Mouse (Mus musculus) c-Kit-positive CD71-positive TER-119-positive erythroid progenitor cells, embryonic 14.5 days (primary cell): Measurements from ENCODE around the gene Rps6ka5.

ENCODE experiments used
- DNase-seq: peaks from one replicate; pipeline ENCODE4 v3.0.0-alpha.2; 2013; ENCODE audit warnings: low spot score

Rps6ka5 gene

DNA sequence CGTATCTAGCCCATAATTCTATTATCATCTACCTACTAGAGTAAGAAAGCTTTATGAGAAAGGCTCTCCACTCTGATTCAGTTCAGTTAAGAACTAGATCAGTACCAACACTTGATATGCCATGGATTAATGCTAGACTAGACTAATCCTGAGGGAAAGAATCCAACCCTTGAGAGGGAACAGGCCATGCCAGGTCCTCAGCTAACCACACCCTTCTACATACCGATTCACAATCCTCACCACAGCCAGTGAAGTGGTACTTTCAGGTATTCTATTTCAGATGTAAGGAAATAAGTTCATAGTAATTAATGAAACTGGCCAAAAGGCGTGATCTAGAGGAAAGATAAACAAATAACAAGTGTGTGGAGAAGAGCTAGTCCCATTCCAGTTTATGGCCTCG lies 70.8 kb downstream of the Rps6ka5 start:
- no peak for DNase-seq

DNA sequence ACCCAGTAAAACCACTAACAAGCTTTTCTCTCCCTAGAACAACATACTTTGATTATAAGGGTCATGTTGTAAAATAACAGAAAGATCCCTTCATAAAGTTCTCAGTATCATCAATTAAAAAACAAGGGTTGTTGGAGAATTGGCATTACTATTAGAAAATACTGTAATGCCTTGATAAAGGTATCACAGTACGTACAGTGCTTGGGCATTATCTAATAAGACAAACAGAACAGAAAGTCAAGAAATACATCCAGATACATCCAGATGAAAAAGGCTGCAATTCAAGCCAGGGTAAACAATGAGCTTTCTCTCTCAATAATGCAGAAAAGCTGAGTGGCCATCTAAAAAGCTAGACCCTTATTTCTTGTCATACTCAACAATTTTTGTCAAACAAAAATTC lies 84.8 kb downstream of the Rps6ka5 start:
- no peak for DNase-seq

DNA sequence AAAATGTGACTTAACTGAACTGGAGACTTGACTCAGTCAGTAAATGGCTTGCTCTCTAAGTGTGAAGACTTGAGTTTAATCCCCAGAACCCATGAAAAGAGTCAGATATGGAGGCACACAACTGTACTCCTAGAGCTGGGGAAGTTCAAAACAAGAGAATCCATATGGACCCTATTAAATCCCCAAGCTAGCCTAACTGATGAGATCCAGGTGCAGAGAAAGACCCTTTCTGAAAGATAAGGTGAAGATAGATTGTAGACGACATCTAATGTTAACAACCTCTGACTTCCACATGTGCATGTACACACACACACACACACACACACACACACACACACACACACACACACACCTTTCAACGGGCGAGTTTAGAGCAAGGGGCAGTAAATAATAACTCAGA lies 86.1 kb downstream of the Rps6ka5 start:
- DNase-seq, result no peak

DNA sequence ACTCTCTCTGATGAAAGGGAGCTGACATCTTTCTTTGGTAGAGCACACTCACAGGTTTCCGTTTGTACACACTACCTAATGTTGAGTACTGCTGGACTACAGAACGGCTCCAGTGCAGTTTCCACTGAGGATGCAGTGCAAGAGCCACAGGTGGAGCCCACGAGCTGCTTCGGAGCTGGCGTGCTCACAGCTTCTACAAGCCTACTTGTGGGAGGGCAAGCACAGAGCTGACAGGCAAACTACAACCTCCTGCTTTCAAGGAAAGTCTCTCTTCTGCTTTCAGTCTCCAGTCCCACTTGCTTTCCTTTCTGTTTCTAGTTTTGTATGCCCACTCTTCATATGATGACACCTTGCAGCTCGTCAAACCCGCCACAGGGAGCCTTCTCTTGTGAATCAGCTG lies 87.1 kb downstream of the Rps6ka5 start:
- DNase-seq, result no peak

DNA sequence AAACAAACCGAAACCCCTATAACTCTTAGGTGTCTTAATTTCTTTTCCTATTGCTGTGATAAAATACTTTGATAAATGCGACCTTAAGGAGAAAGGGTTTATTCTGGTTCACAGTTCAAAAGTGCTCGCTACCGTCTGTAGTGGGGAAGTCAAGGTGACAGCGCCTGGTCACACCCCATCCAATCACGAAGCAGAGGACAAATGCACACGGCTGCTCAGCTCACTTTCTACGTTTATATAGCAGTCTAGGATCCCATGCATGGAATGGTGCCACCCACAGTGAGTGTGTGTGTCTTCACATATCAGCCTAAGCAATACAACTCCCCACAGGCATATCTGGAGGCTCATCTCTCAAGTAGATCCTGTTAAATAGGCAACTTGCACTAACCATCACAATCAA lies 88.9 kb downstream of the Rps6ka5 start:
- no peak for DNase-seq

DNA sequence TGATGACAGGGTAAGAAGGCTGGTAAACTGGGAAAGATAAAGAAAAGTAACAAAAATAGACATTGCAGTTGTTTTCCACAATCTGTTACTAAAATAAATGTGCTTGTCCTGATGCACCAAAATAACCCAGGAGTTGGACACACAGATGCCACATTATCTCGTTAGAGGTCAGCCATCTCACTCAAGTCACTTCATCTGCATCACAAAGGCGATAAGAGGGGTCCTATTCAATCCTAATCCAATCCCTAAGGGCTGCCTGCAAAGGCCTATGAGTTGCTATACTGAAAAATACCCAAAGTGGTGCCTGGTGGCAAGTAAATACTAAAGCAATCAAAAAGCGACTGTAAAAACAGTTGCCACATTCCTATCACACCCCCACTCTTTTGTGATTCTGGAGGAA lies 90.0 kb downstream of the Rps6ka5 start:
- DNase-seq, result no peak

DNA sequence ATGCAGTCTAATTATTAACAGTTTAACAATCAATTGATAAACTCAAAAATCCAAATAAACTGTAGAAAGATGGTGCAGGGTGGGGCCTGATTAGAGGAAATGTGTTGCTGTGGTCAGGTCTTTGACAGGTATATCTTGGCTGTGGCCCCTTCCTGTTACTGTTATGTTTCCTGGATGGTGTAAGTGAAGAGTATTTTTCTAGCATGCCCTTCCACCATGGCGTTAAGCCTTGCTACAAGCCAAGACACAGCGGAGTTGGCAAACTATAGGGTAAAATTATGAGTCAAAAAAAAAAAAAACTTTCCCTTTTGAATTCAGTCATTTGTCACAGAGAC lies 90.5 kb downstream of the Rps6ka5 start:
- DNase-seq, result no peak

DNA sequence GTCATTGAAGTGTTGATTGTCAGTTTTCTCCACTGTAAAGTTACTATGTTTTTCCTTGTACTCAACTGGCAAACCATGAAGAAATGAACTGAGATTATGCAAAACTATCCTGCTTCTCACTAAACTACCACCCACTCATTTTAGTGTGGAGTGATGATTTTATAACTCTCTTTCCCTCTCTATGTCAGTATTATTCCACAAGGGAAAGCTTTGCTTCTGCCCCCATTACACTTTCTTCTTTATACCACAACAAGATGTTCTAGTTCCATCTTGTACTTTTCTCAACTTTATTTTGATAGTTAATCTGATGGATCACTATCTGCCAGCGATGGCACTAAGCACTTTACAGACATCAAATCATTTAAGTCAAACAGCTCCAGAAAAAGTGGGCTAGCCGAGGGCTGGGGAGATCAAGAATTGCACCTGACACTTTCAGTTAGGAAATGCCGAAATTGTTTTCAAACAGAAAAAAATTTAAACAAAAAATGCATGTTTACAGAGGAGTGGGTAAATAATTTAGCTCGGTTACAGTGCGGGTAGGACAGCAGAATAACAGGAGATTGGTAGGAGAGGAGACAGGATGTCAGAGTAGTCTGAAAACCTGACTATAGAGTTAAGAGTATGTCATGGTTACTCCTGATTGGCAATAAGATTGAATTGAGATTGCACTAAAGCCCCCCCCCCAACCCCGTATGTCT lies 91.0 kb downstream of the Rps6ka5 start:
- DNase-seq, result no peak

DNA sequence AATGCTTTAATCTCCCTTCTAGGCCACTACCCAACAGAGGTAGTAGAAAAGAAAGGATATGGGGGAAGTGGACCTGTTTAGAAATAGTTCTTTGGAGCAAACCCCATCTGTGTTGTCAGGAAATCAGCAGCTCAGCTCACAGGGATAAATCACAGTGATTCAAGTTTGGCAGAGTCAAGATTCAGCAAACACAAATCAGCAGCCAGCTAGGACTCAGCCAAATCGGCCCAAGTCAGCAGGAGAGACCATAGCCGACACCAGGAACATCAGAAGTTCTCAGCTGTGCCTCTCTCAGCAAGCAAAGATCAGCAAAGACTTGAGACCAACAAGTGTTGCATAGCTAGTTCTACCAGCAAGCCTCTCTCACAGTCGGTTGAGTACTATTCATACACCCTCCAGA lies 93.6 kb downstream of the Rps6ka5 start:
- no peak for DNase-seq

DNA sequence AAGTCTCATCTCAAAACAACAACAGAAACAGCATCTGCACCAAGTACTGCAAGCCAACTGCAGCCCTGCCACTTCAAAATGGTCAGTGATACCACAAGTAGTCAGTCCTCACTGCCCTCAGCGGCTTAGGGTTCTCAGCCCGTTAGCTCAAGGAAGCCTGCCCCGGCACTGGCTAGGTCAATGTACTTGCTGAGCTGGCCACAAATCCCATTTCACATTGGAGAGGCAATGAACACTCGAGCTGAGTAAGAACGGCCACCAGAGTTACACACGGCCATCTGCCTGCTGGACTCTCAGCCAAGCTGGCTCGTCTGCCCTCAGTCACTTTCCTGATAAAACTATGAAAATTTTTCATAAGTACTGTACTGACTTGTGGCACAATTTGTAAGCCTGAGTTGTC lies 95.5 kb downstream of the Rps6ka5 start:
- DNase-seq, result no peak

DNA sequence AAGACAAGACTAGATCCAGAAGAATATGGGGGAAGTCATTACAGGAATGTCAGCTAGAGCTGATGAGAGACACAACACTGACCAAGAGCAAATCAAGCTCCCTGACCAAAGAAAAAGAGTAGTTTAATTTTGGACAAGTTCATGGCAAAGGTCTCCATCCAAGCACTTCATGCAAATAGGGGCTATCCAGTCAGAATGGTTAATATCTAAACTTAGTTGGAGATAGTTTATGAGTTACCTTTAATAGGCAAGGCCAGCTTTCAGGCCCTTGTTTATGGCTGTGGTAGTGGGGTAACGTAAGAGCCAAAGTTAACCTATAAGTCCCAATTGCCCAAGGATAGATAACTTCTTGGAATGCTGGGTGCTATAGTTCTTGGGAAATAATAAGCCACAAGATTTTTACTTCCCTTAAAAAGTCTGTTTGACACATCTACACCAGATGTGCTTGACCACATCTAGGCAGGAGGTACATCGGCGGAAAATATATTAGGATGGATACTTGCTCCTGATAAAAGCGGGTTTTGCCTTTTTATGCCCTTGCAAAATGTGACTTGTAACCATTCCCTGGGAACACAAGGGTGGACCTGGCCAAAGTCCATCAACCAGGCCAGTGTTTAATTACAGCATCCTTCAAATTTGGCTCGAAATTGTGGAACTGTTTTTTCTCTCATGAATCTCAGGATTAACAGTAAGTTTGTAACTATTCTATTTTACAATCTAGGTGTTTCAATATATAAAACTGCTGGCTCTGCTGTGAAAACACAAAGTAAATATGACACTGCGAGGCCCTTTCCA lies 97.5 kb downstream of the Rps6ka5 start:
- DNase-seq, result no peak

DNA sequence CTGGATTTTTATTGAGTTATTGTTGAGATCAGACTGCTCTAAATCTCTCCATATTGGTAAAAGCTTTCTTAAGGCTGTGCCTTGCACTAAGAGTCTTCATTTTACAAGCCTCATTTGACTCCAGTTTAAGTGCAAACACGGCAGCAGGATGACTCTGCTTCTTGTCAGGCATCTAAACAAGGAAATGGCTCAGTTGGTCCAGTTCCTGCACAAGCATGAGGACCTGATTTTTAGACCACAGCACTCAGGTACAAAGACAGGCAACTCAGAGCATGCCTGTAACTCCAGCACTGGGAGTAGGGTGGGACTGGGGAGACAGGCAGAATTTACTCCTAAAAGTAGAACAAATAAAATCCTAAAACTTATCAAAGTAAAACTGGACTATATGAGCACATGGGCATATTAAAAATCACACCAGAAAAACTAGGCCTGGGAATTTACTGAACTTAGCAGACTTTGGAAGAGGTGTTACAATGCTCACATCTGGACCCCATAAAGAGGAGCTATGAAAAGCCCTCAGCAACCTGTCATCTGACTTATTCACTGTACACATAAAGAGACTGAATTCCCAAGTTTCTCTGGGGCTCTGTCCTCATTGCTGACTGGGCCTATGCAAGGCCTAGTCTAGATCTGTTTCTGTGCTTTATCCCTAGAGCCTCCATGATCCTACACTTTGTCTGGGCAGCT lies 99.6 kb downstream of the Rps6ka5 start:
- DNase-seq, result no peak

DNA sequence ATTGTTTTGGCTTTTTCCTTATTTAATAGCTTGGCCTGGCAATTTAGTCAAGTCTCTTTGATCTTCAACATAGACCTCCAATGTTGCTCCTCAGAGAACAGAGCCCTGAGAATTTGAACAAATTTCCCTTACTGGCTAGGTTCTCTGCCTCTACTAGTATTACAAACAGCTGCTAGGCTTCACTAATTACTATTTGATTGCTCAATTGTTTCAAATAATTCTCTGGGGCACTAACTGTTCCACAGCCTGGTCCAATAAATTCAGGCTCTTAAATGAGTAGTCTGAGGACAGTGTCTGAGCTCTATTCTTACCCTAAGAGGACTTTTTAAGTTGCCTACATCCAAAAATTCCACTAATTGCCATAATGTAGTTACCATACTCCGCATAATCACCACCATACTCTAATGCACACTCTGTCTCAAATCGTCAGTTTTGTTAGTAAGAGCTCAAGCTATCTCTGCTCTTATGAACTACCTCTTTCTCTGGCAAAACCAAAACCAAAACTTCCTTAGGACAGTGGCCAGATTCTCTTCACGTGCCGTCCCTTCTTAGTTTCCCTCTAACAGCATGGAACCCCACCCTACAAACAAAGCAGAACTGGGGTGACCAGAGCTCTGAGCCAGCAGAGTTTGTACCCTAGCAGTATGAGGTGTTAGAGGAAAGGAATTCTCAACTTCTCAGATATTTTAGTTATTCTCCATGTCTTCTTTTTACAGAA lies 100.4 kb downstream of the Rps6ka5 start:
- DNase-seq, result no peak

DNA sequence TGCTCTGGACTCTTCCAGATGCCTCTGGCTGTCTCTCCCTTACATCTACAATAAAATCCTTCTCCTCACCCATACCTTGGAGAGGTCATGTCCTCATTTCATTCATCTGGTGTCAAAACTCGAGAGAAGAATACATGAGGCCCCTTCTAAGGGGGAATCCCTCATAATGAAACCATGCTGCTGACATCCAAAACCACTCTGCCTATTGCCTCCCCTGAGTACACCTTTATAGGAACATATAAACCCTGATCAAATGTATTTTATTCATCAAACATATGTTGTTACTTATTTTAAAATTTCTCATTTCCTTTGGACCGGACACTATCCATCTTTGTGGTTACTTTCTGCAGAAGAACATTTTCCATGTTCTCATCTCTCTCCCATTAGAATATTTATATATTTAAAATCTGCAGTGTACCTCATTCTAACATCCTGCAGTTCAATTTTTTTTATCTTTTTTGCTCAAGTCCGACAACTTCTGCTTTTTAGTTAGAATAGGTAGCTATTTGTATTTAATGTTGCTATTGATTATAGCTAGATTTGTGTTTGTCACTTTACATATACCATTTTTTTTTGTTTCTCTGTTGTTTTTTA lies 101.8 kb downstream of the Rps6ka5 start:
- DNase-seq, result no peak

DNA sequence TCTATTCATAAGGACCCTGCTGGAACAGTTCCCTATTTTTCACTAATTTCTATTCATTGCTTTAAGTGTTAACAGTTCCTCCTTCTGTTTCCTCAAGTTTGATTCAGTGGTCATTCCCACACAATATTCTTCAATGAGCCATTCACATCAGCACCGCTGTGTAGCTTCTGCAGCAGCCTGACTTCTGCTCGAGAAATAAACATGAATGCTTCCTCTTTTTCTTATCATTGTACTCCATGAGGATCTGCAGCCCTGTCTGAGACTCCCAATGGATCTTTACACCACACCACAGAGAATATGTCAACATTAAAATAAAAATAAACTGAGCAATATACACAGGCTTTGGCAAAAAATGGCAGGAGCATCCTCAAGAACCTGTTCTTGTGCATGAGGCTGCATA lies 111.5 kb downstream of the Rps6ka5 start:
- no peak for DNase-seq

DNA sequence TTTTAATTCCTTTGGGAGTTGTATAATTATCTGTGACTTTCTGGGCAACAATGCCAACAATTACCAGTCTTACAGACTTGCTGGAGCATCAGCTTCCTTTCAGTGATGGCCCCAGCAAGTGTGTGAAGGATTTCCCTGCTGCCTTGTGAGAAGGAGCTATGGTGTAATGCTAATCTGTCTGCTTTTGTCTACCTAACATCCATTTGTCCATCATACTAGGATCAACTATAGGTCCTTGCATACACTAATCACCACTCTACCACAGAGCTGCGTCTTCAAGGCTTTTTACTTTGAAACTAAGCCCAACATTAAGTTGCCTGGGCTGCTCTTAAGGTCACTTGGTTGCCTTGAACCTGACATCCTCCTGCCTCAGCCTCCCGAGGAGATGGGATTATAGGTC lies 112.9 kb downstream of the Rps6ka5 start:
- no peak for DNase-seq

DNA sequence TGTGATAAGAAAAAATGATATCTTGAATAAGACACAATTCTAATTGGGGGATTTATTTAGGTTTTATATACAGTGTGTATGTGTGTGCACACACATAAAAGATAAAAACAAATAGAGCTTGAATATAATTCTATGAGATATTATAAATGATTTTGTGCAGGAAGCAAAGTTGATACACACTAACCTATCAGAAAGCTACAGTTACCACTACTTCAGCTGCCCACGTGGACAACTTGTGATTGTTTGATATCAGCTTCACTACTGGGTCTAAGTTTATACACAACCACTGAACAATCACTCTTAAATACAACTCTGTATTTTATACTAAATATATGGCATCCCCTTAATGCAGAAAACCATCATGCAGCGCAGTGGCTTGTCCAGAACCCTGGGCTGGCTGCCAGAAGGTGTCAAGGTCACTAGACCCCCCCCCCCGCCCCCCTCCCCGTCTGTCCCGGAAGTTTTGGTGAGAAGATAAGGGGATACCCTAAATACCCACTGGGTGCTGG lies 113.5 kb downstream of the Rps6ka5 start:
- no peak for DNase-seq

DNA sequence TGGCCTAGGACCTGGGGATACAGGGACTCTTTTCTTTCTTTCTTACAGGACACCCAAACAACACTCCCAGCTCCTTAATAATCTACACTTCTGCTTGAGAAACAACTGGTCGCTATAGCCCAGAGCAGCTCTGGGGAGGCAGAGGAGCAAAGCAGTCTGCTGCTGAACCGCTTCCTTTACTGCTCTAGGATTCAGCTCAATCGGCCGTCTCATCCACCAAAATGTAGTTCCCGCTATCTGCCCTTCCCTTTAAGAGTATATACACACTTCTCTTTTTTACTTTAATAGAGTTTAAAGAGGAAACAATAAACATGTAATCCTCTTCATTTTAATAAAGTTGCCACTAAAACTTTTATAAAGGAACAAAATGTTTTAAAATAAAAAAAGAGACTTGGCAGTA lies 117.0 kb downstream of the Rps6ka5 start:
- no peak for DNase-seq

DNA sequence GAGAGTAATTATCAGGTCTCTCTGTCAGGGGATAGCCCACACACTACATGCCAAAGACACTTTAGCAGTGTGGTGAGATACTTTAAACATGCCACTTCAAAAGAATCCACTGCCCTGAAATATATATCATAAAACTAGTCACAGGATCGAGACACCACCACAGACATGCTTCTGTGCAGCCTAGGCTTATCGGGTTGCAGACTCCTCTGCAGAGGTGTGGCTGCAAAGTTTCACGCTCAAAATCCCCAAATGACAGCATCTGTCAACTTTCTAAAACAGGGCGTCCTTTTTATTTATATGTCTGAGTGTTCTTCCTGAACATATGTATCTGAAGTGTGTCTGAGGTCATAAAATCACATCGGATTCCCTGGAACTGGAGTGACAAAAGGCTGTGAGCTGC lies 117.7 kb downstream of the Rps6ka5 start:
- peak; percentile 8 for DNase-seq

DNA sequence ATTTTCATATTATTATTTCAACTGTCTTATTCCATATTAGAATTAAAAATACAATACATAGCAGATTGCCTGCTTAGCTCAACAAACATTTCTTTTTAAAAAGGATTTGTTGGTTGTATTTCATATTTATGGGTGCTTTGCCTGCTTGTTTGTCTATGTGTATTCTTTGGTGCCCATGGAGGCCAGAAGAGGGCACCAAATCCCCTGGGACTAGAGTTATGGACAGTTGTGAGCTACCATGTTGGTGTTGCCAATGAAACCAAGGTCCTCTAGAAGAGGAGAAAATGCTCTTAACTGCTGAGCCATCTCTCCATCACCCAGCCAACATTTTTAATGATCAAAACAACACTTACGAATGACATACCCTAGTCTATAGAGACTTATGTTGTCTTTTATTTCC lies 120.0 kb downstream of the Rps6ka5 start:
- peak; percentile 29 for DNase-seq

DNA sequence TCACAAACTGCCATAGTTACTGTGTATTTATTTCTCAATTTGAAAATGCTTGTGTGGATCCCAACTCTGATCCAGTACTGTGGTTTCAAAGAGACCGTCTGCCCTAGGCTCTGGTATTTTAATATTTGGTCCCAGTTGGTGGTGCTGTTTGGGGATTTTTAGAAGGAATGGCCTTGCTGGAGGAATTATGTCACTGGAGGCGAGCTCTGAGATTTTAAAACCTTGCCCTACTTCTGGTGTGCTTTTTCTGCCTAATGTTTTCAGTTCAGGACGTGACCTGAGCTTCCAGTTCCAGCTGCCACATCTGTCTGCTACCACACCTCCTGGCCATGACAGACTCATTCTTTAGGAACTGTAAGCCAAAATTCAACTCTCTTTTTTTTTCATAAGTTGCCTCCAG lies 121.2 kb downstream of the Rps6ka5 start:
- DNase-seq, result no peak

DNA sequence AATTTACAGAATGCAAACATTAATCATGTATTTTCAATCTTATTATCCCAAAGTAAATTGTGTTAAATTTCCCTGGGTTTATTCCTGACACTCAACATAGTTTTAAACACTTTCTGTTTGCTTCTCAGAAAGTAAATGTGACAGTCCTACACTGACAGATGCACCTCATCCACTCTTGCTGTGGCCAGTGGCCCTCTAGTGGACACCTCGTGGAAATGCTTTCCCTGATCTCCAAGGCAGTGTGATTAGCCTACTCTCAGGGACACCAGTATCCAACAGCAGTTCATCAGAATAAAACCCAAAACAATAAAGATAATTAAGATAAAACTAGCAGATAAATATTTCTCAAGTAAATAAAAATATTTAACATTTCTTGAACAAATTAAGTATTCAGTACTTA lies 122.2 kb downstream of the Rps6ka5 start:
- DNase-seq, result peak; percentile 28
